Mouse (Mus musculus) forebrain, embryonic 13.5 days (tissue): ENCODE measurements around the gene Lrch1. TPM values are rescaled to one million over a fixed set of nuclear protein-coding genes. Genes with fewer than 3 reads are reported as not detected.
A peak's percentile ranks its signal among the peaks of the same experiment; 100 is the strongest.

Source experiments
- ATAC-seq: fragments of 200-750 bp; cut with Nextera tagmentation; 2 replicates; pipeline ENCODE4 v1.8.0; 2017
- H3K27ac ChIP-seq: fragments of 300-500 bp; sonication (generic); 2 replicates; pipeline ENCODE4 v1.5.1; 2015; ENCODE audit warnings: inconsistent platforms, mild to moderate bottlenecking, moderate library complexity
- H3K27me3 ChIP-seq: fragments of 300-500 bp; sonication (generic); 2 replicates; pipeline ENCODE4 v1.6.1; 2015; ENCODE audit warnings: mild to moderate bottlenecking, inconsistent platforms
- H3K36me3 ChIP-seq: fragments of 300-500 bp; sonication (generic); 2 replicates; pipeline ENCODE4 v1.6.1; 2015; ENCODE audit warnings: mild to moderate bottlenecking, inconsistent platforms; ENCODE audit not compliant: poor library complexity, severe bottlenecking
- H3K4me1 ChIP-seq: fragments of 300-500 bp; sonication (generic); 2 replicates; pipeline ENCODE4 v1.6.1; 2015; ENCODE audit warnings: inconsistent platforms
- H3K4me2 ChIP-seq: fragments of 300-500 bp; sonication (generic); 2 replicates; pipeline ENCODE4 v1.6.1; 2015; ENCODE audit warnings: inconsistent platforms, mild to moderate bottlenecking, moderate library complexity
- H3K4me3 ChIP-seq: fragments of 300-500 bp; sonication (generic); 2 replicates; pipeline ENCODE4 v1.5.1; 2015; ENCODE audit warnings: mild to moderate bottlenecking, inconsistent platforms
- H3K9ac ChIP-seq: fragments of 300-500 bp; sonication (generic); 2 replicates; pipeline ENCODE4 v1.6.1; 2015; ENCODE audit warnings: mild to moderate bottlenecking, inconsistent platforms
- H3K9me3 ChIP-seq: fragments of 300-500 bp; sonication (generic); replicated peaks from 2 replicates; pipeline ENCODE4 v1.6.1; 2016; ENCODE audit warnings: inconsistent platforms
- WGBS: fragments of 180-500 bp; shearing (Covaris S2); methylation state at CpG from one replicate; pipeline ENCODE4 v1.1.7; 2015; 5-methylcytosine and 5-hydroxymethylcytosine counted together
- polyA plus RNA-seq: library from polyadenylated mRNA; unstranded; fragments of >200 nt; fragmentation: Nextera tagmentation; extraction: Ambion mirVana; gene quantifications from 2 replicates; pipeline ENCODE4 v1.2.1, GENCODE M21; 2015

The Lrch1 gene
- polyA plus RNA-seq, 1 experiment from 2014 or later, result 7.9 TPM

DNA sequence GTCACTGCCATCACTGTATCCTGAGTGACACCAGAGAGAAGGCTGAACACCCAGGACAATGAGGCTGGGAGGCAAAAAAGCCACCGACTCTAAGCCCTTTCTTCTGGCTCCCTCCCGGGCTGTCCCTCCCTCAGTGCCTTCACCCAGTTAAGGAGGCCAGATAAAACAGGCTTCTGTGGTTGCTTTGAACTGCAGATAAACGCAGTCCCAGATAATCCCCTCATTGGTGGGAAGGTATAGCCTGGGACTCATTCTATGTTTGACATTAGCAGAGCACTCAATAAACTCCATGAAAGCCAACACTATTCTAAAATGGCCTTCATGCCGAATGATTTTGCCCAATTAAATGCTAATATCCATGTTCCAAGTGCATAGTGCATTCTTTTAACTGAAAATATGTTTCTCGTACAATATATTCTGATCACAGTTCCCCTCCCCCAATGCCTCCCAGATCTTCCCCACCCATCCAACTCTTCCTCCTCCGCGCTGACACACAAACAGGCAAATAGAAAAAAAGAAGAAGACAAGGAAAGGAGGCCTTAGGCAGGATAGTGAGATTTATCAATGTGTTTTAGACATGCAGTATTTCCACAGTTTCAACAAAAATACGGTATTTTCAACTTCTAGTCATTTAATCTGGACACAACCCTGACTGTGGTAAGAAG lies 46.8 kb downstream of the Lrch1 start:
- Histone ChIP-seq H3K9me3 (no peaks in the 10 kb centered on the region), H3K27me3 (no peaks in the 10 kb centered on the region), H3K4me2 (no peak overlapping the region), H3K9ac (no peak overlapping the region), H3K4me1 (0 out of 2 replicates have a peak, but pooled peaks cover 3% of the 10 kb centered on the region), H3K27ac (no peak overlapping the region), H3K4me3 (no peak overlapping the region), H3K36me3 (no peaks in the 10 kb centered on the region)
- WGBS, result 51% methylated on average over 8 of the region's 8 CpGs
- no peak for ATAC-seq

- 0 out of 2 replicates have a peak, but pooled peaks cover 3% of the 10 kb centered on the region for H3K4me1 ChIP-seq
- no peak for ATAC-seq
- no peaks in the 10 kb centered on the region for H3K9me3 ChIP-seq
- H3K4me3 ChIP-seq, result no peak overlapping the region
- 67% methylated on average over 13 of the region's 13 CpGs for WGBS
- no peak overlapping the region for H3K27ac ChIP-seq
- no peak overlapping the region for H3K4me2 ChIP-seq
- no peak overlapping the region for H3K9ac ChIP-seq
- no peaks in the 10 kb centered on the region for H3K27me3 ChIP-seq
- no peaks in the 10 kb centered on the region for H3K36me3 ChIP-seq
These were observed 47.5 kb downstream of the Lrch1 start for GRCm38 (mm10) chr14:74899953-74900704.

DNA sequence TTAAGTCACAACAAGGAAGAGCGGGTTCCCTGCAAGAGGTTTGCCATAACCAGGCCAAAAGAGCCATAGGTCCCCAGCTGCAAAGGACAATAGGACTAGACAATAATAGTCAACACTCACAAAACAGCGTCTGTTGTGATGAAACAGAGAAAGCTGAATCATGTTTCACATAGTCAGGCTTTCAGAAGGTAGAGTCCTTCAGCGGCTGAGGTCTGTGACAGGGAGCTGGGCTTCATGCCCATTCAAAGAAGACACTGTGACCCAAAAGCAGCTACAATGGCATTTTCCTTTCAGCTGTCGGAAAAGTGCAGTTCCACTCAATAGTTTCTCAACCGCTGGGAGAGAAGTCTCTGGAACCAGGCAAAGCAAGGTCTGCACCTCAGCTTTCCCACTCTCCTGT lies 48.7 kb downstream of the Lrch1 start:
- no peak overlapping the region for H3K4me2 ChIP-seq
- H3K9ac ChIP-seq, result no peak overlapping the region
- 0 out of 2 replicates have a peak, but pooled peaks cover 3% of the 10 kb centered on the region for H3K4me1 ChIP-seq
- ATAC-seq, result no peak
- no peaks in the 10 kb centered on the region for H3K36me3 ChIP-seq
- WGBS, result 84% methylated on average over 5 of the region's 5 CpGs
- H3K27me3 ChIP-seq, result no peaks in the 10 kb centered on the region
- no peaks in the 10 kb centered on the region for H3K9me3 ChIP-seq
- no peak overlapping the region for H3K4me3 ChIP-seq
- H3K27ac ChIP-seq, result no peak overlapping the region

- Histone ChIP-seq H3K4me3 (no peak overlapping the region), H3K27me3 (no peaks in the 10 kb centered on the region), H3K4me1 (peaks cover 3% of the 10 kb centered on the region; the same call in 1 of the 2 replicates), H3K27ac (no peak overlapping the region), H3K9me3 (no peaks in the 10 kb centered on the region), H3K36me3 (no peaks in the 10 kb centered on the region), H3K4me2 (no peak overlapping the region), H3K9ac (no peak overlapping the region)
- 68% methylated on average over 6 of the region's 6 CpGs for WGBS
- ATAC-seq, result peak; percentile 45; the same call in 1 of the 2 replicates
These were observed 54.0 kb downstream of the Lrch1 start for GRCm38 (mm10) chr14:74893693-74894092.

- Histone ChIP-seq H3K4me1 (peaks cover 3% of the 10 kb centered on the region; the same call in 1 of the 2 replicates), H3K27me3 (no peaks in the 10 kb centered on the region), H3K9ac (no peak overlapping the region), H3K27ac (no peak overlapping the region), H3K9me3 (no peaks in the 10 kb centered on the region), H3K4me3 (no peak overlapping the region), H3K36me3 (no peaks in the 10 kb centered on the region), H3K4me2 (no peak overlapping the region)
- WGBS, result 79% methylated on average over 3 of the region's 3 CpGs
- no peak for ATAC-seq
These were observed 54.5 kb downstream of the Lrch1 start for GRCm38 (mm10) chr14:74893085-74893648.

DNA sequence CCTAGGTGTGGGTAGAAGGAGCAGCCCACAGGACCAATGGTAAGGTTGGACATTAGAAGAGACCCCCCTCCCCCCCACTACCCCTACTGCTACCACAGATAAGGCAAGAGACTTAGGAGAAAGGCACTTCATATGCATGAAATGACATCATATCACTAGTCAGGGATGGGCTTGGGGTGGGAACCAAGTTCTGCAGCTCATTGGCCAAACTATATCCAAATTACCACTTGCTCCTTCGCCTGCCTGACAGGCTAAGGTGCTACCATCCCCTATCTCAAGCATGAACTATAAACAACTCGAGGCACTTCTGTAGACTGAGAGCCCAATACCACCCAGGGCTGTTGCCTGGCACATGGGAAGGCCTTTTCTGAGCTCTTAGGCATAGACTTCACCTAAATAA lies 58.4 kb downstream of the Lrch1 start:
- Histone ChIP-seq H3K9ac (no peak overlapping the region), H3K4me2 (no peak overlapping the region), H3K4me1 (peaks cover 27% of the 10 kb centered on the region), H3K27ac (no peak overlapping the region), H3K36me3 (no peaks in the 10 kb centered on the region), H3K4me3 (no peak overlapping the region), H3K9me3 (no peaks in the 10 kb centered on the region), H3K27me3 (peaks cover 5% of the 10 kb centered on the region)
- WGBS, result 80% methylated on average over 2 of the region's 2 CpGs
- no peak for ATAC-seq

- Histone ChIP-seq H3K4me1 (peaks cover 36% of the 10 kb centered on the region), H3K4me2 (no peak overlapping the region), H3K9me3 (no peaks in the 10 kb centered on the region), H3K36me3 (no peaks in the 10 kb centered on the region), H3K27ac (no peak overlapping the region), H3K9ac (no peak overlapping the region), H3K4me3 (no peak overlapping the region), H3K27me3 (peaks cover 7% of the 10 kb centered on the region)
- WGBS, result 97% methylated on average over 1 of the region's 1 CpGs
- no peak for ATAC-seq
These were observed 59.6 kb downstream of the Lrch1 start for GRCm38 (mm10) chr14:74888103-74888502.

- Histone ChIP-seq H3K4me3 (no peak overlapping the region), H3K4me2 (no peak overlapping the region), H3K9ac (no peak overlapping the region), H3K27me3 (peaks cover 13% of the 10 kb centered on the region), H3K4me1 (peaks cover 37% of the 10 kb centered on the region), H3K9me3 (no peaks in the 10 kb centered on the region), H3K36me3 (no peaks in the 10 kb centered on the region), H3K27ac (no peak overlapping the region)
- WGBS, result 30% methylated on average over 5 of the region's 5 CpGs
- no peak for ATAC-seq
These were observed 61.2 kb downstream of the Lrch1 start for GRCm38 (mm10) chr14:74886453-74886852.

GRCm38 (mm10) chr14:74884920-74885319 lies 62.8 kb downstream of the Lrch1 start:
- no peak overlapping the region; the same call in 1 of the 2 replicates for H3K27ac ChIP-seq
- H3K9me3 ChIP-seq, result no peaks in the 10 kb centered on the region
- H3K36me3 ChIP-seq, result no peaks in the 10 kb centered on the region
- H3K4me1 ChIP-seq, result peaks cover 37% of the 10 kb centered on the region
- ATAC-seq, result no peak
- H3K4me2 ChIP-seq, result peak overlapping the region; percentile 20; the same call in 1 of the 2 replicates
- peak overlapping the region; percentile 23; the same call in 1 of the 2 replicates for H3K9ac ChIP-seq
- 59% methylated on average over 7 of the region's 7 CpGs for WGBS
- no peak overlapping the region for H3K4me3 ChIP-seq
- H3K27me3 ChIP-seq, result peaks cover 13% of the 10 kb centered on the region

DNA sequence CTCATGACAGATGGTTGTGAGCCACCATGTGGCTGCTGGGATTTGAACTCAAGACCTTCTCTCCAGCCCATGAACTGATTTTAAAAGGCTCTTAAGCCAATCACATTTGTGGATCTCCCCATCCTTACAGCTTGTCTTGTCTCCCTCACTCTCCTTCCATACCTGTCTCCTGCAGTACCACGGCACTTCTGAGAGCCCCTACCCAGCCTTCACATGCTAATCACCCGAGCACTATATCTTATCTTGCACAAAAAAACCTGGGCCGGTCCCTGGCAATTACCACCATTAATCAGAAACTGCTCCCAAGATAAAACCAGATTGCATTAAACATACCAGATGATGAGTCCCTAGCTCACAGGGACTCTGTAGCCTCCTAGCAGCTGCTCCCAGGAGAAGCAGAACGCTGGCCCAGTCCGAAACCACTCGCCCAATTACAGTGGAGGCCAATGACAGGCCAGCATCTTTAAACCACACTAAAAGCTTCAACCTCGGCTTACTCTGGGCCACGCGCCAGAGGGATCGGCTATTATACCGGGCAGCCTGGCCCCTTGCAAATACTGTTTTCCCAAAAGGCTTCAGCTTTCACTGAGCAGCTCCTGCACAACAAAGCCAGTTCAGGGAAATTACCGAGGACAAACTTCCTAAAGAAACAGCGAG lies 63.5 kb downstream of the Lrch1 start:
- Histone ChIP-seq H3K36me3 (no peaks in the 10 kb centered on the region), H3K9ac (no peak overlapping the region), H3K4me2 (peak overlapping the region; percentile 20), H3K4me3 (no peak overlapping the region), H3K27me3 (peaks cover 13% of the 10 kb centered on the region), H3K4me1 (peaks cover 37% of the 10 kb centered on the region), H3K27ac (peak overlapping the region; percentile 68), H3K9me3 (no peaks in the 10 kb centered on the region)
- 13% methylated on average over 13 of the region's 13 CpGs for WGBS
- ATAC-seq, result peak; percentile 93

GRCm38 (mm10) chr14:74883204-74883603 lies 64.5 kb downstream of the Lrch1 start:
- Histone ChIP-seq H3K27me3 (peaks cover 13% of the 10 kb centered on the region), H3K27ac (no peak overlapping the region), H3K4me1 (peaks cover 37% of the 10 kb centered on the region), H3K9me3 (no peaks in the 10 kb centered on the region), H3K36me3 (no peaks in the 10 kb centered on the region), H3K9ac (no peak overlapping the region), H3K4me3 (no peak overlapping the region), H3K4me2 (no peak overlapping the region)
- no peak for ATAC-seq
- WGBS, result 89% methylated on average over 11 of the region's 11 CpGs

DNA sequence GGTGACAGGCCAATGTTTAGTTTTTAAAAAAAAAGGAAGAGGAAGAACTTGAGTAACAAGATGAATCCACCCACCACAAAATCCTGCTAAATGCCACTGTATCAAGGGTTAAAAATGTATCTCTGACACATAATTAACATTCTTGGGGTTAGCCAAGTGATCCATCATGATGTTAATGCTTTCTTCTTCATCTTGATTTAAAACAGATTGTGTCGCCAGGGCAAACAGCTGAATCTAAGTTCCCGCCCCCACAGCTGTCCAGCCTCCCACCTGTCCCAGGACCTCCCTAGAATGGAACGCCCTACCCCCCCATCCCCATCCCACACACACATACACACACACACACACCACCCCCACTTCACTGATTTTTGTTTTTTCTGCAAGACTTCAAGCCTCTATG lies 64.9 kb downstream of the Lrch1 start:
- Histone ChIP-seq H3K27ac (no peak overlapping the region), H3K9ac (no peak overlapping the region), H3K27me3 (peaks cover 13% of the 10 kb centered on the region), H3K36me3 (no peaks in the 10 kb centered on the region), H3K9me3 (no peaks in the 10 kb centered on the region), H3K4me3 (no peak overlapping the region), H3K4me2 (no peak overlapping the region), H3K4me1 (peaks cover 37% of the 10 kb centered on the region)
- no peak for ATAC-seq
- WGBS, result 83% methylated on average over 3 of the region's 3 CpGs
